Mouse (Mus musculus) 416B (cell line): Measurements from ENCODE around the gene 1600015I10Rik.

Experiments
- DNase-seq: peaks from one replicate; pipeline ENCODE4 v3.0.0; 2011; ENCODE audit warnings: low read depth

The 1600015I10Rik gene

GRCm38 (mm10) chr6:48967868-48968267 lies 38.2 kb downstream of the 1600015I10Rik start:
- DNase-seq = peak; percentile 34

DNA sequence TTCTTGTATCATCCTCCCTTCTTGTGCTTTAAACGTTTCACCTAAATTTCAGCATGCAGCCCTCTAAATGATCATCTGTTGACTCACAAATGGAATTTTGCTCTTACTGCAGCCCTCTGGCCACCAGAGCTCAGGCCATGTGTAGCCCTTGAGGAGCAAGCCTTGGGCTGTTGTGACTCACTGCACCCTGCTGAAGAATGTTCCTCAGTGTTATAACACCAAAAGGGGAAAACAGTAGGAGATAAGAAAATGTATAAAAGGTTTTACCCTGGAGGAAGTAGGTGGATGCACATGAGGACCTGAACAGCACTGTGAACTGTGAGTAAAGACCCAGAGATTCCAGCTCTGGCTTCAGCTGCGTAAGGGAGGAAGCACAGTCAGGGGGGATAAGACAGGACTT lies 45.0 kb downstream of the 1600015I10Rik start, which contains the start of gene Doxl2:
Gene Doxl2 (plus strand): TSS at position 301 of the 400 bp plus-strand sequence.
- DNase-seq = no peak

GRCm38 (mm10) chr6:48979616-48980015 lies 49.9 kb downstream of the 1600015I10Rik start:
- no peak for DNase-seq

DNA sequence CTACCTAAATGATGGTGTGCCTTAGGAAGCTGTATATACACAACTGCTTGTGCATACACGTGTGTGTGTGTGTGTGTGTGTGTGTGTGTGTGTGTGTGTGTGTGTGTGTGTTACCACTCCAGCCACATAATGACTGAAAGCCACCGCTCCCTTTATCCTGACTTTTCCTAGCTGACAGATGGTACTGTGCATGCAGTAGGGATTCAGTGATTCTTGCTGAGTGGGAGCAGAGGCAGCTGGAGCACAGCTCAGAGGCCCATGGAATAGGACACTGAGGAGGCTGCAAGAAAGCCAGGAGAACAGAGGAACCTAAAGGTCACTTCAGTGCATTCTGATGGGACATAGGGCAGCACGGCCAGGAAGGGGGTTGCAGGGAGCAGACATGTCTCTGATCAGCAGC lies 52.6 kb downstream of the 1600015I10Rik start:
- DNase-seq = no peak
